Mouse (Mus musculus) hindbrain, embryonic 11.5 days (tissue): ENCODE measurements around the gene Nthl1. TPM values are rescaled to one million over a fixed set of nuclear protein-coding genes. Genes with fewer than 3 reads are reported as not detected.
A peak's percentile ranks its signal among the peaks of the same experiment; 100 is the strongest.

Experiments used
- ATAC-seq: fragments of 200-750 bp; cut with Nextera tagmentation; 2 replicates; pipeline ENCODE4 v1.8.0; 2017; ENCODE audit warnings: mild to moderate bottlenecking, moderate TSS enrichment, moderate library complexity; ENCODE audit not compliant: low FRiP score
- DNase-seq: peaks from one replicate; pipeline ENCODE4 v3.0.0-alpha.2; 2015; ENCODE audit warnings: low spot score
- H3K27ac ChIP-seq: fragments of 300-500 bp; sonication (generic); 2 replicates; pipeline ENCODE4 v1.5.1; 2014; ENCODE audit warnings: mild to moderate bottlenecking, low read depth, low read length
- H3K27me3 ChIP-seq: fragments of 300-500 bp; sonication (generic); 2 replicates; pipeline ENCODE4 v1.6.1; 2014; ENCODE audit warnings: mild to moderate bottlenecking, low read length, moderate library complexity, mixed read lengths; ENCODE audit not compliant: control insufficient read depth, insufficient read depth
- H3K36me3 ChIP-seq: fragments of 300-500 bp; sonication (generic); 2 replicates; pipeline ENCODE4 v1.6.1; 2014; ENCODE audit warnings: mild to moderate bottlenecking, low read length, moderate library complexity, mixed read lengths; ENCODE audit not compliant: control insufficient read depth, insufficient read depth
- H3K4me1 ChIP-seq: fragments of 300-500 bp; sonication (generic); replicated peaks from 2 replicates; pipeline ENCODE4 v1.6.1; 2014; ENCODE audit warnings: low read length, mixed read lengths; ENCODE audit not compliant: control insufficient read depth, insufficient read depth
- H3K4me2 ChIP-seq: fragments of 300-500 bp; sonication (generic); replicated peaks from 2 replicates; pipeline ENCODE4 v1.6.1; 2014; ENCODE audit warnings: mild to moderate bottlenecking, low read depth, low read length
- H3K4me3 ChIP-seq: fragments of 300-500 bp; sonication (generic); 2 replicates; pipeline ENCODE4 v1.5.1; 2014; ENCODE audit warnings: low read depth, low read length
- H3K9ac ChIP-seq: fragments of 300-500 bp; sonication (generic); 2 replicates; pipeline ENCODE4 v1.6.1; 2014; ENCODE audit warnings: low read depth, low read length
- H3K9me3 ChIP-seq: fragments of 300-500 bp; sonication (generic); 2 replicates; pipeline ENCODE4 v1.6.1; 2016; ENCODE audit warnings: low read length; ENCODE audit not compliant: control insufficient read depth
- WGBS: fragments of 180-500 bp; shearing (Covaris S2); extraction: QIAGEN DNeasy Blood & Tissue Kit; methylation state at CpG from one replicate; pipeline ENCODE4 v1.1.7; 2014; 5-methylcytosine and 5-hydroxymethylcytosine counted together
- polyA plus RNA-seq: library from polyadenylated mRNA; unstranded; fragments of >200 nt; fragmentation: Nextera tagmentation; extraction: Ambion mirVana; gene quantifications from 2 replicates; pipeline ENCODE4 v1.2.1, GENCODE M21; 2014

The Nthl1 gene
- polyA plus RNA-seq: 12.0 and 16.2 TPM in 2 replicates

DNA sequence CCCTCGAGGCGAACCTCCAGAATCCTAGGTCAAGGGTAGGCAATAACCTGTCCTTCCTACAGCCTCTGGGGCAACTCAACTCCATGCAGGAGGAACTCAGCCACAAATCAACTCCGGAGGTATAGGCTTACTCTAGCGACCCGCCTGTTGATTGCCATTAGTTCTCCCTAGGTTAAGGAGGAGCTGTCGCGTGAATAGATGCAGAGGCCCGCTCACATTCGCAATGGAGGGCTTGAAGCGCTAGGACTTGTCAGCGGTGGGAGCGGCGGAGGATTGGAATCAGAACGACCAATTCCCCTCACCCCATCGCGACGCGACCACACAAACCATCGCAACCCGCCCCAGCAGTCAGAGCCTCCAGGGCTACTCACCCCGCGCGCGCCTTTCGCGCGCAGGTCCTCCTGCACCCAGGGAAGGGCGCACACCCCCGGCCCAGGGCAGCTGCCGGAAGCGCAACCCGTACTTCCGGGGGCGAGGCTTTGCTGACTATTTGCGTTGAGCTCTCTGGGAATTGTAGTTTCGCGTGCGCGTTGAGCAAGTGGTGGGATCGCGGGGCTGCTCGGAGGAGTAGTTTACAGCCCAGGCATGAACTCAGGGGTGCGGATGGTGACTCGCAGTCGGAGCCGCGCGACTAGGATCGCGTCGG, at the start of gene Nthl1, which contains the start of gene Tsc2:
Nthl1 (plus strand) TSS at position 514 of the 646 bp plus-strand sequence.
Tsc2 (minus strand) TSS at position 464 of the 646 bp plus-strand sequence.
- ATAC-seq: peak; percentile 88
- Histone ChIP-seq H3K9ac (peak within 1 kb of the TSS; percentile 70), H3K36me3 (no peaks in the 10 kb centered on the region), H3K4me2 (peak within 1 kb of the TSS; percentile 72), H3K9me3 (no peaks in the 10 kb centered on the region), H3K4me3 (peak within 1 kb of the TSS; percentile 62), H3K27me3 (no peaks in the 10 kb centered on the region), H3K4me1 (peaks cover 6% of the 10 kb centered on the region), H3K27ac (no peak within 1 kb of the TSS)
- 2% methylated on average over 51 of the region's 51 CpGs for WGBS
- DNase-seq: peak; percentile 92

DNA sequence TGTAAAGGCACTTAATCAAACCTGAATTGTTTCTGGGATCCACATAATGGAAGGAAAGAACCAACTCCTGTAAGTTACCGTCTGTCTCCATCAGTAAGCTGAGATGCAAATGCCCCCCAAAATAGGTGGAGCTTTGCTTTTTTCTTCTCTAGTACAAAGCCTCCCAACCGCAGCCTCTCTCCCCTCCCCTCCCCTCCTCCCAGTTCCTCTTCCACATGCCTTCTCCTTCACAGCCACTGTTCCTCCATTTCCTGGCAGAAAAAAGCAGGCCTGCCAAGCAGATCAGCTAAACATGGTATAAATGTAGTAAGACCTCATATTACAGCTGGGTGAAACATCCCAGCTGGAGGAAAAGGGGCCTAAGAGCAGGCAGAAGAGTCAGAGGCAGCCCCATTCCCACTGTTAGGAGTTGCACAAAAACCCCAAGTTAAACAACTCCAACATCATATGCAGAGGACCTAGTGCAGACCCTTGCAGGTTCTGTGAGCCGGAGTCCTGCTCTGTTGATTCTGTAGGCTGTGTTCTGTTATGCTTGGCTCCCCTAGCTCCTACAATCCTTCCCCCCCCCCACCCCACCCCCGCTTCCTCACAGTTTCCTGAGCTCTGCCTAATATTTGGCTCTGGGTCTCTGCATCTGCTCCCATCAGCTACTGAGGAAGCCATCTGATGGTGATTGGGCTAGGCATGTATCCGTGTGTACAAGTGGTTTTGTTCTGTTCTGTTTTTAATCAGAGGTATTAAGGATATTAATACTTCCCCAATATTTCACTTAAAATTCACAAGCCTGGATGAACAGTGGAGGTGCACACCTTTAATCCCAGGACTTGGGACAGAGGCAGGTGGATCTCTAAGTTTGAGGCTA, 48.6 kb upstream of the Nthl1 start:
- H3K9me3 ChIP-seq: no peaks in the 10 kb centered on the region
- H3K4me2 ChIP-seq: no peak overlapping the region
- 77% methylated on average over 5 of the region's 5 CpGs for WGBS
- H3K9ac ChIP-seq: no peak overlapping the region
- ATAC-seq (no peak), DNase-seq (no peak)
- no peaks in the 10 kb centered on the region for H3K4me1 ChIP-seq
- H3K27me3 ChIP-seq: no peaks in the 10 kb centered on the region
- H3K27ac ChIP-seq: no peak overlapping the region
- H3K4me3 ChIP-seq: no peak overlapping the region
- H3K36me3 ChIP-seq: peaks cover 19% of the 10 kb centered on the region

DNA sequence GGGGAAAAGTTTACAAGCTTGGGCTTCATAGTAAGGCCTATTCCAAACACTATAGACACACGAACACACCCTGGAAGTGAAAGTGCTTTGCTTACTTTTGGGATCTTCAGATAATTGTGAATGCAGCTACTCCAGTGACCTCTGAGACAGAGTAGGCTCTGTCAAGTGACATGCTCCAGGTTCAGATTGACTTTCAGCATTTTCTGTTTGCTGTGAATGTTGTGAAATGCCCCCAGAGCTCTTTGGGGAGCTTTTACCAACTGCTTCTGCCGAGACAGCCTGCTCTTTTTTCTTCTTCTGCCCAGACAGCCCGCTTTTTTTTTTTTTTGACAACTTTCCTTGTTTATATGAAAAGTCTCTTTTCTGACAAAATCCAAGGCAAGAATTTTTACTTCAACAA, 48.0 kb upstream of the Nthl1 start:
- 83% methylated on average over 3 of the region's 3 CpGs for WGBS
- ATAC-seq (no peak), DNase-seq (no peak)

DNA sequence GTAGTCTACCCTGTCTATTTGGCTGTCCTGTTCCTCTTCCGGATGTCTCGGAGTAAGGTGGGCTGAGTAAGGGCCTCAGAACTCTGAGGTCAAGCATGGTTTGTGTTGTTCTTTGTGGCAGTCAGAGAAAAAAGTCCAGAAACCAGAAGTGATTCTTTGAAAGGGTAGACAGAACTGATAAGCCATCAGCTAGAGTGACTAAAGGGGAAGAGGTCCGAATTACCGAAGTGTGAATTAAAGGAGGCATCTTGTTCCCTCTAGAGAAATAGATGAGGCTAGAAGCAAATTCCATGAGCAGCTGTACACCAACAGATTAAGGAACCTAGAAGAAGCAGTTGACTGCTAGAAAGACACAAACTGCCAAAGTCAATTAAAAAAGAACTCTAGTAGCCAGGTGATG, 45.9 kb upstream of the Nthl1 start:
- ATAC-seq: no peak
- WGBS: 96% methylated on average over 4 of the region's 4 CpGs
- H3K4me2 ChIP-seq: no peak overlapping the region

More for the DNA sequence above, 48.0 kb upstream of the Nthl1 start:
- Histone ChIP-seq H3K9me3 (no peaks in the 10 kb centered on the region), H3K4me1 (no peaks in the 10 kb centered on the region), H3K27me3 (no peaks in the 10 kb centered on the region), H3K36me3 (peaks cover 18% of the 10 kb centered on the region), H3K27ac (no peak overlapping the region), H3K4me3 (no peak overlapping the region), H3K4me2 (no peak overlapping the region), H3K9ac (no peak overlapping the region)

DNA sequence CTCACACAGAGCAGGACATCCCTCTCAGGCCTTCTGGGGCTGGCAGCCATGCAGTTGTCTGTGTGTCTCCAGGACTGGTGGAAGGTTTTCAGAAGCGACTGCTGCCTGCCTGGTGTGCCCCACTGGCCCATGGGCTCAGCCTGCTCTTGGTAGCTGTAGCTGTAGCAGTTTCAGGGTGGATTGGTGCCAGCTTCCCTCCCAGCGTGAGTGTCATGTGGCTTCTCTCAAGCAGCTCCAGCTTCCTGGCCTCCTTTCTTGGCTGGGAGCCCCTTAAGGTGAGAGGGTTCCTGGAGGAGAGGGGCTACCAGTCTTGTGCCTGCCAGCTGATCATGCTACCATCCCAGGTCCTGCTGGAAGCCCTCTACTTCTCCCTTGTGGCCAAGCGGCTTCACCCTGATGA, 41.5 kb upstream of the Nthl1 start:
- 89% methylated on average over 3 of the region's 3 CpGs for WGBS
- ATAC-seq: no peak
- peaks cover 16% of the 10 kb centered on the region for H3K36me3 ChIP-seq

More for the DNA sequence above, 45.9 kb upstream of the Nthl1 start:
- no peaks in the 10 kb centered on the region for H3K27me3 ChIP-seq
- H3K4me1 ChIP-seq: no peaks in the 10 kb centered on the region
- no peak for DNase-seq
- no peak overlapping the region for H3K27ac ChIP-seq
- H3K4me3 ChIP-seq: no peak overlapping the region
- no peaks in the 10 kb centered on the region for H3K9me3 ChIP-seq
- no peak overlapping the region for H3K9ac ChIP-seq
- peaks cover 18% of the 10 kb centered on the region for H3K36me3 ChIP-seq

DNA sequence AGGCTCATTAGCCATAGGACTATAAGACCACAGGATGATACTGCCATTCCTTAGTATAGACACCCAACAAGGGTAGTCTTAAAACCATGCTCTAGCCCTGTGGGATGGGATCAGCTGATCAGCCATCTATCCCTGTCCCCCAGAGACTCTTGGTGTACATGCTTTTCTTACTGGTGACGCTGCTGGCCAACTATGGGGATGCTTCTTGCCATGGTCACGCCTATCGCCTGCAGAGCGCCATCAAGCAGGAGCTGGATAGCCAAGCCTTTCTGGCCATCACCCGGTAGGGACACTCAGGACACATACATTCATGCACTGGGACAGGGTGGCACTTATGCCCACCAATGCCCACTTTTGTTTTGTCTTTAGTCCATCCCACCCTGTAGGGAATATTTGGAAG, 40.8 kb upstream of the Nthl1 start:
- DNase-seq: no peak
- ATAC-seq: no peak
- Histone ChIP-seq H3K9me3 (no peaks in the 10 kb centered on the region), H3K4me3 (no peak overlapping the region), H3K9ac (no peak overlapping the region), H3K27me3 (no peaks in the 10 kb centered on the region), H3K4me2 (no peak overlapping the region), H3K4me1 (no peaks in the 10 kb centered on the region), H3K36me3 (peaks cover 22% of the 10 kb centered on the region), H3K27ac (no peak overlapping the region)
- WGBS: 94% methylated on average over 5 of the region's 5 CpGs

More for the DNA sequence above, 41.5 kb upstream of the Nthl1 start:
- no peaks in the 10 kb centered on the region for H3K27me3 ChIP-seq
- no peaks in the 10 kb centered on the region for H3K9me3 ChIP-seq
- H3K27ac ChIP-seq: no peak overlapping the region
- H3K4me2 ChIP-seq: no peak overlapping the region
- H3K9ac ChIP-seq: no peak overlapping the region
- no peaks in the 10 kb centered on the region for H3K4me1 ChIP-seq
- no peak for DNase-seq
- no peak overlapping the region for H3K4me3 ChIP-seq

DNA sequence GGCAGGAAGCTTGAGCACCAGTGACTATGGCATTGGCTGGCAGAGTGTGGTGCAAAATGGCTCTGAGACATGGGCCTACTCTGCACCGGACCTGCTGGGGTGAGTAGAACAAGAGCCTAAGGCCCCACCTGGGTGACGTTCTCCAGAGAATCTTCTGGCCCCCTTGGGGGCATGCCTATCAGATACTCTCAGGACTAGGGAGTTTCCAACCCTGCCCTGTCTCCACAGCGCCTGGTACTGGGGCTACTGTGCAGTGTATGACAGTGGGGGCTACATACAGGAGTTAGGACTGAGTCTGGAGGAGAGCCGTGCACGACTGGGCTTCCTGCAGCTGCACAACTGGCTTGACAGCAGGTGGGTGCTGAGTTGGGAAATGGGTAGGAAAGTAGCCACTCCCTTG, 39.2 kb upstream of the Nthl1 start:
- H3K4me1 ChIP-seq: no peaks in the 10 kb centered on the region
- H3K27ac ChIP-seq: no peak overlapping the region
- WGBS: 93% methylated on average over 5 of the region's 5 CpGs

DNA sequence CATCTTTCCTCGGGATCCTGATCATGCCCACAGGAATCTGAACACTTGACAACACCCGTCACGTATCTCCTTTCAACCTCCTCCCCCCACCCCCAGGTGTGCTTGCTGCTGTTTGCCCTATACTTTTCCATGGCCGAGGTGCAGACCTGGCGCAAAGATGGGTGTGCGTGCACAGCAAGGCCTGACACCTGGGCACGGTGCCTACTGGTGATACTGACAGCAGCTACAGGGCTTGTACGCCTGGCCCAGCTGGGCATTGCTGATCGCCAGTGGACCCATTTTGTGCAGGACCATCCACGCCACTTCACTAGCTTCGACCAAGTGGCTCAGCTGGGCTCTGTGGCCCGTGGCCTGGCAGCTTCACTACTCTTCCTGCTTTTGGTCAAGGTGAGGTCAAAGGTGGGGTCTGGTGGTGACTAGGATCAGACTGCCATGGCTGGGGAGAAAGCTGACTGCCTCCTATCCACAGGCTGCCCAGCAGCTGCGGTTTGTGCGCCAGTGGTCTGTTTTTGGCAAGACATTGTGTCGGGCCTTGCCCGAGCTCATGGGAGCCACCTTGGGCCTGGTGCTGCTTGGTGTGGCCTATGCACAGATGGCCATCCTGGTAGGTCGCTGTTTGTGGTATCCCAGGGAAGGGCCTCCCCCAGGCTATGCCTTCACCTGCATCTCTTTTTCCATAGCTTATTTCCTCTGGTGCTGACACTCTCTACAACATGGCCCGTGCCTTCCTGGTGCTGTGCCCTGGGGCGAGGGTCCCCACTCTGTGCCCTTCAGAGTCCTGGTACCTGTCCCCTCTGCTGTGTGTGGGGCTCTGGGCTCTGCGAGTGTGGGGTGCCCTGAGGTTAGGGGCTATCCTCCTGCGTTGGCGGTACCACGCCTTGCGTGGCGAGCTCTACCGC, 38.2 kb upstream of the Nthl1 start:
- Histone ChIP-seq H3K27ac (no peak overlapping the region), H3K36me3 (peaks cover 17% of the 10 kb centered on the region), H3K9ac (no peak overlapping the region), H3K4me2 (no peak overlapping the region), H3K9me3 (no peaks in the 10 kb centered on the region), H3K27me3 (no peaks in the 10 kb centered on the region), H3K4me3 (no peak overlapping the region), H3K4me1 (no peaks in the 10 kb centered on the region)
- ATAC-seq (peak; percentile 14; the same call in 1 of the 2 replicates), DNase-seq (no peak)
- WGBS: 93% methylated on average over 26 of the region's 26 CpGs

More for the DNA sequence above, 39.2 kb upstream of the Nthl1 start:
- Histone ChIP-seq H3K9ac (no peak overlapping the region), H3K4me2 (no peak overlapping the region), H3K9me3 (no peaks in the 10 kb centered on the region), H3K27me3 (no peaks in the 10 kb centered on the region), H3K4me3 (no peak overlapping the region), H3K36me3 (peaks cover 14% of the 10 kb centered on the region)
- DNase-seq (no peak), ATAC-seq (no peak)
